In the genomic region with DNA sequence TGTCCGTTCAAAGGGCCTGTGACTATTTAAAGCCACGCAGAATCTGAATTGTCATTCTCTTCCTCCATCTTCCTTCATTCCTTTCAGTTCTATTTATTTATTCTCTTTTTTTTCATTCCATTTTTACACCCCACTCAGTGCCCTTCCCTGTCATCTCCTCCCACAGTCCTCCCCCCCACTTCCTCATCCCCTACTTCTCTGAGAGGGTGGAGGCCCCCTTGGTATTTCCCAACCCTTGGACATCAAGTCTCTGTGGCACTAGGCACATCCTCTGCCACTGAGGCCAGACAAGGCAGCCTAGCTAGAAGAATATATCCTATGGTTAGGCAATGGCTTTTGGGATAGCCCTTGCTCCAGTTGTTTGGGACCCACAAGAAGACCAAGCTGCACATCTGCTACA, we compare ENCODE assay signal across 18 mouse cellular contexts. TPM values are rescaled to one million over a fixed set of nuclear protein-coding genes. Genes with fewer than 3 reads are reported as not detected.
DNase-seq lines count a peak whose midpoint lies in the region; ATAC-seq lines count a peak whose summit lies in the region.
"Had no signal": no experiment of that assay in that cellular context is flagged by ENCODE, and none has a peak within 500 bp of the region (broad histone marks: within the 10 kb centered on the region; RNA-seq: fewer than 3 reads in every experiment).

No protein-coding gene starts in this region.

- intact Hi-C loops in left cerebral cortex, postnatal 36 days (cut with DNase I): no loop called here

- ATAC-seq in granulocyte monocyte progenitor cell, adult 5-6 weeks (replicated peaks; ENCODE audit: poor library complexity, severe bottlenecking): peak; percentile 90
- ATAC-seq in megakaryocyte, adult 5-6 weeks (ENCODE audit: poor library complexity, severe bottlenecking): peak; percentile 83
- ATAC-seq in monocyte, adult 5-6 weeks (replicated peaks; ENCODE audit: insufficient number of reproducible peaks, low FRiP score, low TSS enrichment, poor library complexity, severe bottlenecking): 0 out of 2 replicates have a peak, but pooled peaks have one; percentile 35
- ATAC-seq: forebrain, embryonic 13.5 days; forebrain, embryonic 15.5 days; forebrain, postnatal 0 days had no signal

- DNase-seq in left cerebral cortex, postnatal 36 days (ENCODE audit: low spot score in 2 of 2): no peak
- DNase-seq in cerebellum, postnatal 36 days: no peak
- DNase-seq: adrenal gland, adult 2 months; adrenal gland, postnatal 10 days; adrenal gland, postnatal 25 days; cerebellum, adult 11 months; cerebellum, adult 18-20 months; cerebellum, adult 8-10 months; cerebellum, adult 9-11 months; cerebellum, postnatal 14 days; forebrain, postnatal 0 days had no signal

RNA-seq across cellular contexts. Expression of a gene that starts 28.1 kb away (rescaled TPM):
- not detected in 2 replicates for total RNA-seq in granulocyte monocyte progenitor cell, adult 5-6 weeks (2014; fragmentation: Nextera tagmentation)
- total RNA-seq in granulocyte monocyte progenitor cell, adult 5-6 weeks (2017): not detected in 2 replicates
- not detected in 2 replicates for total RNA-seq in megakaryocyte, adult 5-6 weeks (2015)
- not detected in 2 replicates for total RNA-seq in megakaryocyte, adult 5-6 weeks (2017)
- total RNA-seq in monocyte, adult 5-6 weeks (2017): not detected in 3 replicates
- total RNA-seq in left cerebral cortex, postnatal 36 days (2021): under 1 TPM in 1 of 2 experiments, not detected in 1; 0.36 TPM
- total RNA-seq: adrenal gland, adult 2 months; adrenal gland, postnatal 25 days; ES-E14; forebrain, postnatal 0 days; MEL had no signal

Comparison
In these comparisons a context has a peak if more than half of its experiments do, and no peak if none do; other contexts are left out.
1. ATAC-seq: peak in every context shown above with its lines; median percentile 90 in granulocyte monocyte progenitor cell, adult 5-6 weeks; 83 in megakaryocyte, adult 5-6 weeks; 35 in monocyte, adult 5-6 weeks.